In the genomic region with DNA sequence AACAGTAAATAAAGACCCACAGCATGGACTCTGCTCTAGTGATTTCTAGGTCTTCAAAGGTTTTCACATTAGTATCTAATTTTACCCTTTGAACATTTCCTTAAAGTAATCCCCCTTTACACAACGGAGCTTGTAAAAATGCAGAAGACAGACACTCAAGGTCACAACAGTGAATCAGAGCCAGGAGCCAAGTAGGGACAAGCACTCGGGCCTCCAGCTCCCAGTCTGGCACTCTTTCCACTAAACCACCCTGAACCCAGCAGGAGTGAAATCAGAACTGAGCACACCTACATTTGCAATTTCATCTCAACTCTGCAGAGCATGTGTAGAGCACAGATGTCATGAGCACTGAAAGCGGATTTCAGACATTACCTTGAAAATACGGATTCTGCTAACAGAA, we compare ENCODE assay signal across 19 mouse cellular contexts.
DNase-seq lines count a peak whose midpoint lies in the region; ATAC-seq and TF ChIP-seq lines count a peak whose summit lies in the region.
"Had no signal": no experiment of that assay in that cellular context is flagged by ENCODE, and none has a peak within 500 bp of the region (broad histone marks: within the 10 kb centered on the region; RNA-seq: fewer than 3 reads in every experiment).

No protein-coding gene starts in this region.

- WGBS in heart, postnatal 0 days = 66% methylated on average over 4 of the region's 4 CpGs

- intact Hi-C loops in gastrocnemius, adult 2 months (cut with DNase I) = no loop called here
- intact Hi-C loops in gastrocnemius, postnatal 14 days (cut with DNase I; ENCODE audit: low total_unique reads) = no loop called here

- no peaks in the 10 kb centered on the region for H3K27me3 ChIP-seq in heart, postnatal 0 days (ENCODE audit: control insufficient read depth, insufficient read depth, low read length)
- H3K27me3 ChIP-seq: forebrain, embryonic 15.5 days; hindbrain, embryonic 12.5 days; limb, embryonic 12.5 days; megakaryocyte, embryonic 14.5 days; neural tube, embryonic 13.5 days had no signal

- no peak overlapping the region for H3K9ac ChIP-seq in heart, postnatal 0 days (replicated peaks; ENCODE audit: low read depth, low read length)
- H3K9ac ChIP-seq: forebrain, embryonic 15.5 days; hindbrain, embryonic 12.5 days; limb, embryonic 12.5 days; liver, embryonic 14.5 days; neural tube, embryonic 13.5 days had no signal

- no peak overlapping the region for H3K4me3 ChIP-seq in gastrocnemius, adult 2 months
- no peak overlapping the region for H3K4me3 ChIP-seq in heart, postnatal 0 days (ENCODE audit: low read depth, low read length)
- H3K4me3 ChIP-seq: forebrain, embryonic 15.5 days; hindbrain, embryonic 12.5 days; limb, embryonic 12.5 days; megakaryocyte, embryonic 14.5 days; neural tube, embryonic 13.5 days had no signal

- H3K27ac ChIP-seq in gastrocnemius, adult 2 months = peak overlapping the region; percentile 79
- peak overlapping the region; percentile 98 for H3K27ac ChIP-seq in heart, postnatal 0 days (ENCODE audit: low read depth)
- H3K27ac ChIP-seq: forebrain, embryonic 15.5 days; hindbrain, embryonic 12.5 days; limb, embryonic 12.5 days; liver, embryonic 14.5 days; neural tube, embryonic 13.5 days had no signal

- TF ChIP-seq CTCF in gastrocnemius, adult 2 months (IDR thresholded peaks at IDR 0.05) = no peak
- no peak for TF ChIP-seq CTCF in heart, postnatal 0 days (IDR thresholded peaks at IDR 0.05; ENCODE audit: low read depth)

- no peaks in the 10 kb centered on the region for H3K9me3 ChIP-seq in heart, postnatal 0 days (replicated peaks; ENCODE audit: control insufficient read depth, low read length)
- H3K9me3 ChIP-seq: forebrain, embryonic 15.5 days; hindbrain, embryonic 12.5 days; limb, embryonic 12.5 days; megakaryocyte, embryonic 14.5 days; neural tube, embryonic 13.5 days had no signal

- no peak overlapping the region for H3K4me2 ChIP-seq in heart, postnatal 0 days (ENCODE audit: low read depth, low read length)
- H3K4me2 ChIP-seq: forebrain, embryonic 15.5 days; hindbrain, embryonic 12.5 days; limb, embryonic 12.5 days; neural tube, embryonic 13.5 days had no signal

- TF ChIP-seq EP300 in heart, postnatal 0 days (IDR thresholded peaks at IDR 0.05; ENCODE audit: low read depth) = no peak

- no peak for ATAC-seq in heart, postnatal 0 days (ENCODE audit: insufficient read depth, low read depth)
- ATAC-seq: CD4-positive, CD25-positive, alpha-beta regulatory T cell, adult 4 months; intestine, embryonic 16.5 days had no signal

- H3K36me3 ChIP-seq in heart, postnatal 0 days (replicated peaks; ENCODE audit: control insufficient read depth, insufficient read depth, low read length) = peaks cover 69% of the 10 kb centered on the region

- H3K4me1 ChIP-seq in heart, postnatal 0 days (ENCODE audit: control insufficient read depth, insufficient read depth) = peaks cover 31% of the 10 kb centered on the region
- H3K4me1 ChIP-seq: forebrain, embryonic 15.5 days; hindbrain, embryonic 12.5 days; limb, embryonic 12.5 days; megakaryocyte, embryonic 14.5 days; neural tube, embryonic 13.5 days had no signal

- no peak for DNase-seq in gastrocnemius, adult 2 months
- DNase-seq in gastrocnemius, postnatal 14 days = no peak
- peak; percentile 11 for DNase-seq in adrenal gland, adult 8-10 months
- DNase-seq in adrenal gland, postnatal 14 days = peak; percentile 52
- DNase-seq in heart, postnatal 0 days (ENCODE audit: low spot score) = peak; percentile 54
- no peak for DNase-seq in ovary, postnatal 36 days (ENCODE audit: low spot score)
- no peak for DNase-seq in Muller cell, postnatal 12 days (ENCODE audit: inconsistent ontology term)
- DNase-seq: embryo, embryonic 11 days; gastrocnemius, postnatal 10 days; lung, postnatal 10 days; thymus, adult 2 months had no signal

Comparison
In these comparisons a context has a peak if more than half of its experiments do, and no peak if none do; other contexts are left out.
1. DNase-seq: peak in adrenal gland, adult 8-10 months (single experiment), adrenal gland, postnatal 14 days (single experiment) and heart, postnatal 0 days (single experiment); none in gastrocnemius, adult 2 months (single experiment), gastrocnemius, postnatal 14 days (single experiment), ovary, postnatal 36 days (single experiment) and Muller cell, postnatal 12 days (single experiment).